Mouse (Mus musculus): ENCODE data around the gene Plxna2.
A peak's percentile ranks its signal among the peaks of the same experiment; 100 is the strongest.

Gene Plxna2

DNA sequence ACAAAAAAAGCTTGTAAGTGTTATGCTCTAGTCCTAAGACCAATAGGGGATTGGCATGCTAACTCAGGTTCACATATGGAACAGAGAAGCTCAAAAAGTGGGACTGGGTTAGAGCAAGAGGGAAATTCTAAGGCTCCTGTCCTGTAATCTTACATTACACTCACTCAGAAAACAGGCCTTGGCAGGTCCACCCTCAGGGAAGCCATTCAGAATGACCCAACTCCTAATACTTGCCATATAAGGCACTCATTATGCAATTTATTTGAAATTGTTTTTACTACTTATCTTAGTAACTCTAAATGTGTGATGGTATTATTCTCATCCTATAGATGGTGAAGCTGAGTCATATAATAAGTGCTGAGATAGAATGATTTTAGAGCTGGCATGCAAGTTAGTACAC lies 146.9 kb downstream of the Plxna2 start:
- DNase-seq (ENCODE audit: low read depth, low spot score): no peak

DNA sequence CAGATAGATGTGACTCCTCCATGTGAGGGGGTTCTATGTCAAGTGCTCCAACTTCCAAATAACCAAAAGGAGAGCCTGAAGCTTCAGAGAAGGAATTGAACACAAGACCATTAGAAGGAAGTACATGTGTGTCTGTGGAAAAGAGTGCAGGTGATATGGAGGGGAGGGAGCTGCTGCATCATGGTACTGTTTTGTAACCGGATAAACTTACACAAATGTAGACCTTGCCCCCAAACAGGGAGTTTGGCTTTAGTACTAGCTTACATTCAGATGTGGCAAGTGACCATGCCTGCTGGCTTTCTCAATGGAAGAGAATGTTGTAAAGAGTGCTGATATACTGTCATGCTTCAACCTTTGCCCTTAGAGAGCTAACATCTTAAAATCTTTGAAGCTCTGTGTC lies 150.8 kb downstream of the Plxna2 start:
- DNase-seq (ENCODE audit: low read depth, low spot score): no peak

DNA sequence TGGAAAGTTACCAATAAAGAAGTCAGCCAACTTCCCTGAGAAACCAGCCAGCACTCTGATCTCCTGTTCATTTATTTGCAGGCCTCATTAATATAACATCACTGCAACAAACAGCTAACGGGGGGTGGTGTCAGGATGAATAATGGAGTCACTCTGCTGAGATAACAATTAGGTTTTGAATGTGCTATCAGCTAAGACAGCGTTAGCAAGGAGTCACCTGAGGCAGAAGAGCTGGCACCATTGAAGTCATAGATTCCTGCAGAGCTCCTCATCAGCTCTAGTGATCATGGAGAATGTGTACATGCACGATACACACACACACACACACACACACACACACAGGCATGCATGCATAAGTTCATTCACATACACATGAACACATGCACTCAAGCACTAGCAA lies 154.0 kb downstream of the Plxna2 start:
- DNase-seq (ENCODE audit: low read depth, low spot score): no peak

DNA sequence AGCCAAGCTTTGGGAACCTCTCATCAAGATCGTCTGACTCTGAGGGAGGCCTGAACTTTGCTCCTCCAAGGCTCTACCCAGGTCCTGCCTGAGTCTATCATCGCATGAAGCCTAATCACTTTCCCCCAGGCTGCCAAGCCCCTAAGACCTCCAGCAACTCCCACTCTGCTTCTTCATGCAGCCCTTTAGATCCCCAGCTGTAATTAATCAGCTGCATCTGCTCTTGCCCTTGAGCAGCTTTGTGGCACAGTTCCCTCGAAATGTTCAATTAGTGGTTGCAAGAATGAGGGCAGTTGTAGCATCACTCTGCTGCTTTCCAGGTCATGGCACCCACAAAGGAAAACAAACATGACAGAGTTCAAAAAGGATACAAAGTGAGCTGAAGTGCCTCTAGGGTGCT lies 155.9 kb downstream of the Plxna2 start:
- no peak for DNase-seq (ENCODE audit: low read depth, low spot score)

- DNase-seq (ENCODE audit: low read depth, low spot score): no peak
Measured at GRCm38 (mm10) chr1:194774350-194774749, 156.3 kb downstream of the Plxna2 start.

- no peak for DNase-seq (ENCODE audit: low read depth, low spot score)
Measured at GRCm38 (mm10) chr1:194774754-194775153, 156.7 kb downstream of the Plxna2 start.

DNA sequence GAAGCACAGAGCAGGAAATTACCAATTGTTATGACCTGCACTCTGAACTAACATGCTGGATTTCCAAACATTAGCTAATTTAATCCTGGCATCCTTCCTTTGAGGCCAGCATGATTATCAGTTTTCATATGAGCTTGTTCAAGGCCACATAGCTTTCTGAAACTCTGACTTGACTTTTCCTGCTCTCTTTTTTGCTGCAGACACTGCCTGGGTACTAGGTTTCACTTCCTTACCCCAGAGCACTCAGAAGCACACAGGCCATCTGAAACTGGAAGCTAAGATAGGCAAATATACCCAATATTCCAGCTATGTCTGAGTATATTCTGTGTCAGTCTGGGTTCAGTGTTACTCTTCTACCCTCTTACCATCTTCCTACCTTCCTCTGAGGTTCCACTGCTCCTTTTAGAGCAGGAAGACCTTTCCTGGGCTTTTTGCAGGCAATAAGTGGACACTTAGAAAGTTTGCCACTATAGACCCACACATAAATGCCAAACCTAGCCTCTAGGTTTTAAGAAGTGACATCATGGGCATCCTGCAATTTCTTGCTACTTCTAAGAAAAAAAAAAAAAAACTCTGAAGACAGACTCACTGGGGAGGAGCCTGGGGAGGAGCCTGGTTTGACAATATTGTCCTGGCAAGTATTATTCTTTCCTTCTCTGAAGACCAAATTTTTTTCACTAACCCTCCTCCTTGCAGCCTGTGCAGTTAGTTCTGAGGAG lies 157.8 kb downstream of the Plxna2 start:
- DNase-seq (ENCODE audit: low read depth, low spot score): no peak

DNA sequence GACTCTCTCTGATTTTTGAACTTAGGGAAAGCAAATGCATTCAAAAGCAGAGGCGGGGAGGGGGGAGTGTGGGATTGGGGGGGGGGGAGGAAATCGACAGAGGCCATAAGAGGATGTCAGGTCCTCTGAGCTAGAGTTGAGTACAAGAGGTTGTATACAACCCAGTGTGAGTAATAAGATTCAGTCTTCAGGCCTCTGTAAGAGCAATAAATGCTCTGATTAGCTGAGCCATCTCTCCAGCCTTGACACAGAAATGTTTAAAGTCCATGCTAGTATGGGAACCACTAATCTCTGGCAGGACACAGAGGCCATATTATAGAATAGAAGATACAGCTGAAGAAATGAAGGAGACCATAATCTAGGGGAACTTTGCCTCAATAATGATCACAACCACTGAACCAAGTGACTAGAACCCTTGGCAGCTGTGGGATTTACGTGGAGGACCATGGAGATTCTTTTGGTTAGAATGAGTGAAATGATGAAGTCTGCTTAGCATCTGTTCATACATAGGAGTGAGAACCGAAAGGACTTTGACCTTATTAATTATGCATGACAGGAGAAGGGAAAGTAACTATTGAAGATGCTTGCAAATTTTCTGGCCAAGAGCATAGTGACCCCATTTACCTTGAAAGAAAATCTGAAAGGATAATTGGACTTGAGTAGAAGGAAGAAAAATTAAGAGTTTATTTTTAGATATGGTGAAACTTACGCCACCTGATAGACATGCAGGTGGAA lies 158.7 kb downstream of the Plxna2 start:
- no peak for DNase-seq (ENCODE audit: low read depth, low spot score)

- no peak for DNase-seq (ENCODE audit: low read depth, low spot score)
Measured at GRCm38 (mm10) chr1:194777608-194778007, 159.6 kb downstream of the Plxna2 start.

GRCm38 (mm10) chr1:194780392-194780791 lies 162.4 kb downstream of the Plxna2 start:
- DNase-seq (ENCODE audit: low read depth, low spot score): no peak

DNA sequence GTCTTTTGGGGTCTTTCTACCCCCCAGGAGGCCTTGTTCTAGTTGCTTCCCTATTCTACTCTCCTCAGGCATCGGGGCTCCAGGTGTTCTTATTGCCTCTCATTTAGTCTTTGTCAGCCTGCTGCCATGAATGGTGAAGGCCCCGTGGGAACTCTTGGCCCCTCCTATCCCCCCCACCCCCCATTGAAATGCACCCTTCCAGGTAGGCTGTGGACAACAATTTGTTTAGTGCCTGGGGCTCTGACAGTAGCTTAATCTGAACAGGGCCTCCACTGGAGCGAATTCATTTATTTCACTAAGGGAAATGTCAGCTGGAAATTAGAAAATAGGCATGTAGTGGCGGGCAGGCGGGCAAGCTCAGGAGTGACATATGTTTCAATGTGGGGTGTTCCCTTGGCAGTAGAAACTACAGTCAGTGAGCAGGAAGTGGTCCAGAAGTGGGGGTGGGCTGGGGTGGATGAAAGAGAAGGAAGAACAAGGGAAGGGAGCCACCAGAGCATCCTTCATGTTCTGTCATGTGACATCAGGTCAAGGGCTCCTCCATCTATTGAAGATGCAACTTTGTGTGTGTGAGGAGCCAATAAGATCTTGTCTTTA lies 162.9 kb downstream of the Plxna2 start:
- DNase-seq (ENCODE audit: low read depth, low spot score): no peak

- peak; percentile 89 for DNase-seq (ENCODE audit: low read depth, low spot score)
Measured at GRCm38 (mm10) chr1:194781556-194781955, 163.5 kb downstream of the Plxna2 start.

GRCm38 (mm10) chr1:194782325-194782724 lies 164.3 kb downstream of the Plxna2 start:
- no peak for DNase-seq (ENCODE audit: low read depth, low spot score)

GRCm38 (mm10) chr1:194787626-194788025 lies 169.6 kb downstream of the Plxna2 start:
- no peak for DNase-seq (ENCODE audit: low read depth, low spot score)

- DNase-seq (ENCODE audit: low read depth, low spot score): no peak
Measured at GRCm38 (mm10) chr1:194793226-194793924, 175.4 kb downstream of the Plxna2 start.

GRCm38 (mm10) chr1:194795316-194795715 lies 177.3 kb downstream of the Plxna2 start:
- no peak for DNase-seq (ENCODE audit: low read depth, low spot score)

GRCm38 (mm10) chr1:194797843-194798242 lies 179.8 kb downstream of the Plxna2 start:
- DNase-seq (ENCODE audit: low read depth, low spot score): no peak

DNA sequence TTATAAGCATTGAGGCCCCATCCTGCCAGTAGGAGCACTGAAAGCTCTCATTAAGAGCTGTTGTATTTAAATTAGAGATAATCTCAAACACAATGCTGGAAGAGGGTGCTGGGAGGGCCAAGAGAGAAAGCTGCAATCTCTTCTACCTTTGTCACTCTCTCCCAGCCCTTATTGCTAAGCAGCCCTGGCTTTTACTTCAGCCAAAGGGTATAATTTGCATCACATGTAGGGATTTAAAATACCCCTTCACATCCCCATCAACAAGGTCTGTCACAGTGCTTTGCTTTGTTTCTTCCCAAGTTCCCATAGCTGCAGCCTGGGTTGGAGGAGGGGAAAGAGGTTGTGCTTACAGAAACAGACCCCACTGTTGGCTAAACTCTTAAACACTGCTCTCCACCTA lies 180.5 kb downstream of the Plxna2 start:
- no peak for DNase-seq (ENCODE audit: low read depth, low spot score)

- no peak for DNase-seq (ENCODE audit: low read depth, low spot score)
Measured at GRCm38 (mm10) chr1:194808261-194808660, 190.2 kb downstream of the Plxna2 start.

- no peak for DNase-seq (ENCODE audit: low read depth, low spot score)
Measured at GRCm38 (mm10) chr1:194808681-194809080, 190.7 kb downstream of the Plxna2 start.

DNA sequence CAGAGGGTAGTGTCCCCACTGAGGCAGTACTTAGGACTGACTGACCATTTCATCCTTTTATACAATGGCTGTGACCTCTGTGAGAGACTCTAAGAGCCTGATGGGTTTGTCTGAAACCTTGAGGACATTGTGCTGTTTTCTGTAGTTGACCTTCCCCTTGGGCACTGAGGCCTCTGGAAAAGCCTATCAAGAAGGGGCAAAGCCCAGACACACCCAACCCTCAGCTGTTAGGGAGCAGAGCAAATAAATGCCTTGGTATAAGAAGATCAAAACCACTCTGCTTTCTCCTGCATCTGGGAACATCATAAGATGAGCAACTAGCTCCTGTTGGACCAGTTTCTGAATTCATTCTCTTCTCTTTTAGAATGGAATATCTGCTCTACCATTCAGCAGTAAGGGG lies 191.6 kb downstream of the Plxna2 start:
- DNase-seq (ENCODE audit: low read depth, low spot score): no peak

DNA sequence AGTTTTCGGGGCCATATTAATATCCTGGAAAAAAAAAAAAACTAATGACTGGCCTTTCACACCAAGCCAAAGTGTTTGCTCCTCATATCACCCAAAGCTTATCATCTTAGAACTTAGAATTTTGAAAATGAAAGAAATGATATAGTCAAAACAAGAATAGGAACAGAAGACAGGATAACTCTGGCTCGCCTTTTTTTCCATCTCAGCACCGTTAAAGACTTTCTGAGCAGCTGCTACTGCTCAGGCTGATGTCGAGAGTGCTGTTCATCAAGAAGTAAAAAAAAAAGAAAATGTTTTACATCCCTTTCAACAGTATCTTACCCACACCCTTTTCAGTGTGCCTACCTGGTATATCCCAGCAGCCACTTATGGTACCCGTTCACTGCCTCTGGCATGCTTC lies 196.2 kb downstream of the Plxna2 start:
- DNase-seq (ENCODE audit: low read depth, low spot score): no peak
